22 mouse cellular contexts compared by ENCODE assay signal in genomic region chr19:28360884-28361283, GRCm38 (mm10).
"Had no signal": no experiment of that assay in that cellular context is flagged by ENCODE, and none has a peak within 500 bp of the region (broad histone marks: within the 10 kb centered on the region; RNA-seq: fewer than 3 reads in every experiment).

No protein-coding gene starts in this region.

- ATAC-seq: forebrain, postnatal 0 days; hindbrain, postnatal 0 days; intestine, embryonic 16.5 days; liver, embryonic 12.5 days had no signal

- H3K27me3 ChIP-seq: heart, embryonic 13.5 days; heart, embryonic 15.5 days; hindbrain, embryonic 13.5 days; hindbrain, embryonic 15.5 days; limb, embryonic 13.5 days; limb, embryonic 15.5 days; liver, embryonic 12.5 days had no signal

- H3K27ac ChIP-seq: heart, adult 2 months; heart, embryonic 13.5 days; heart, embryonic 15.5 days; hindbrain, embryonic 13.5 days; hindbrain, embryonic 15.5 days; hindbrain, postnatal 0 days; limb, embryonic 13.5 days; limb, embryonic 15.5 days; liver, embryonic 12.5 days; liver, embryonic 14.5 days had no signal

- DNase-seq: forebrain, postnatal 0 days; gastrocnemius, postnatal 14 days; gastrocnemius, postnatal 36 days; heart, adult 2 months; heart, postnatal 14 days; heart, postnatal 36 days; kidney, adult 18-20 months; kidney, postnatal 25 days; layer of hippocampus, adult 9-11 months; layer of hippocampus, postnatal 36 days; left cerebral cortex, postnatal 4 days had no signal

- H3K4me3 ChIP-seq: heart, adult 2 months; heart, embryonic 13.5 days; heart, embryonic 15.5 days; hindbrain, embryonic 13.5 days; hindbrain, embryonic 15.5 days; limb, embryonic 13.5 days; limb, embryonic 15.5 days; liver, embryonic 12.5 days had no signal

- H3K4me1 ChIP-seq: heart, embryonic 13.5 days; heart, embryonic 15.5 days; hindbrain, embryonic 13.5 days; hindbrain, embryonic 15.5 days; limb, embryonic 15.5 days; liver, embryonic 12.5 days had no signal

- H3K9me3 ChIP-seq: heart, embryonic 13.5 days; heart, embryonic 15.5 days; hindbrain, embryonic 13.5 days; hindbrain, embryonic 15.5 days; limb, embryonic 13.5 days; limb, embryonic 15.5 days; liver, embryonic 12.5 days had no signal

- H3K9ac ChIP-seq: forebrain, postnatal 0 days; heart, embryonic 13.5 days; heart, embryonic 15.5 days; hindbrain, embryonic 13.5 days; hindbrain, embryonic 15.5 days; limb, embryonic 13.5 days; limb, embryonic 15.5 days; liver, embryonic 12.5 days; liver, embryonic 14.5 days had no signal

- H3K36me3 ChIP-seq: heart, embryonic 13.5 days; heart, embryonic 15.5 days; hindbrain, embryonic 13.5 days; hindbrain, embryonic 15.5 days; limb, embryonic 13.5 days; limb, embryonic 15.5 days; liver, embryonic 12.5 days had no signal

- H3K4me2 ChIP-seq: heart, embryonic 11.5 days; heart, embryonic 13.5 days; heart, embryonic 15.5 days; hindbrain, embryonic 13.5 days; hindbrain, embryonic 15.5 days; limb, embryonic 13.5 days; limb, embryonic 15.5 days; liver, embryonic 12.5 days had no signal
